In the genomic region with DNA sequence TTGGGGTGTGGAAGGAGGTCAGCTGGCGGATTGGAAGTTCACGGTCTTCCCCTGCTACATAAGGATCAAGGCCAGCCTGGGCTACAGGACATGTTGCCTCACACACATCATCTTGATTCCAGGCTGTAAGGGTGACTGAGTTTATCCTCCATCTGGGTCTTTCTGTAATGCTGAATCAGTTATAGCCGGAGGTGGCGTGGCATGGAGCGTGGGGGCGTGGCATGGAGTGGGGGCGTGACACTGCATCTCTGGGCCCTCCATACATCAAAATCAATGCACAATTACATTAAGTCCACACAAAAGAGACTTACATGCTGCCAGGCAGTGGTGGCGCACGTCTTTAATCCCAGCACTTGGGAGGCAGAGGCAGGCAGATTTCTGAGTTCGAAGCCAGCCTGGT, we compare ENCODE assay signal across 30 mouse cellular contexts. TPM values are rescaled to one million over a fixed set of nuclear protein-coding genes. Genes with fewer than 3 reads are reported as not detected.
A peak's percentile ranks its signal among the peaks of the same experiment; 100 is the strongest.
DNase-seq lines count a peak whose midpoint lies in the region; ATAC-seq and TF ChIP-seq lines count a peak whose summit lies in the region.
"Had no signal": no experiment of that assay in that cellular context is flagged by ENCODE, and none has a peak within 500 bp of the region (broad histone marks: within the 10 kb centered on the region; RNA-seq: fewer than 3 reads in every experiment).

No protein-coding gene starts in this region.

- H3K4me1 ChIP-seq in forebrain, embryonic 14.5 days (ENCODE audit: control insufficient read depth, insufficient read depth, low read length), result peaks cover 12% of the 10 kb centered on the region
- H3K4me1 ChIP-seq in forebrain, postnatal 0 days (ENCODE audit: insufficient read depth), result no peaks in the 10 kb centered on the region
- peaks cover 21% of the 10 kb centered on the region for H3K4me1 ChIP-seq in limb, embryonic 12.5 days (replicated peaks)
- H3K4me1 ChIP-seq in limb, embryonic 10.5 days, result peaks cover 24% of the 10 kb centered on the region
- peaks cover 28% of the 10 kb centered on the region for H3K4me1 ChIP-seq in embryonic facial prominence, embryonic 10.5 days
- H3K4me1 ChIP-seq: liver, embryonic 13.5 days; neural tube, embryonic 12.5 days had no signal

- DNase-seq in forebrain, embryonic 14.5 days (ENCODE audit: low spot score), result no peak
- no peak for DNase-seq in forebrain, postnatal 0 days
- no peak for DNase-seq in limb, embryonic 10.5 days (ENCODE audit: low spot score)
- DNase-seq in embryonic facial prominence, embryonic 10.5 days (ENCODE audit: low spot score), result no peak
- no peak for DNase-seq in thymus, postnatal 14 days
- DNase-seq in spleen, adult 18-20 months, result no peak
- DNase-seq: adrenal gland, postnatal 10 days; cerebellum, adult 18-20 months; cerebellum, postnatal 25 days; embryo, embryonic 11 days; kidney, adult 9 months; kidney, postnatal 14 days; liver, embryonic 13.5 days; lung, embryonic 14.5 days; midbrain, embryonic 14.5 days; right cerebral cortex, adult 18-20 months; right cerebral cortex, postnatal 4 days; thymus, adult 18-20 months; thymus, postnatal 4 days had no signal

- H3K9me3 ChIP-seq in forebrain, embryonic 14.5 days (replicated peaks; ENCODE audit: control insufficient read depth, low read length), result no peaks in the 10 kb centered on the region
- H3K9me3 ChIP-seq in forebrain, postnatal 0 days (ENCODE audit: low read length), result no peaks in the 10 kb centered on the region
- H3K9me3 ChIP-seq in limb, embryonic 12.5 days, result no peaks in the 10 kb centered on the region
- no peaks in the 10 kb centered on the region for H3K9me3 ChIP-seq in limb, embryonic 10.5 days (replicated peaks)
- H3K9me3 ChIP-seq in embryonic facial prominence, embryonic 10.5 days, result no peaks in the 10 kb centered on the region
- H3K9me3 ChIP-seq: forebrain, embryonic 10.5 days; G1E; liver, embryonic 13.5 days; neural tube, embryonic 12.5 days; stomach, embryonic 15.5 days had no signal

- TF ChIP-seq CTCF in forebrain, postnatal 0 days (IDR thresholded peaks at IDR 0.05; ENCODE audit: low read depth), result no peak

- H3K4me3 ChIP-seq in forebrain, embryonic 14.5 days (ENCODE audit: low read depth, low read length), result no peak overlapping the region
- H3K4me3 ChIP-seq in forebrain, postnatal 0 days (ENCODE audit: low read depth, low read length), result no peak overlapping the region
- no peak overlapping the region for H3K4me3 ChIP-seq in limb, embryonic 12.5 days (replicated peaks)
- no peak overlapping the region for H3K4me3 ChIP-seq in limb, embryonic 10.5 days
- no peak overlapping the region for H3K4me3 ChIP-seq in embryonic facial prominence, embryonic 10.5 days
- H3K4me3 ChIP-seq: forebrain, embryonic 10.5 days; liver, embryonic 13.5 days; megakaryocyte, embryonic 14.5 days; neural tube, embryonic 12.5 days; stomach, embryonic 15.5 days had no signal

- H3K27ac ChIP-seq in forebrain, embryonic 14.5 days (ENCODE audit: low read depth, low read length), result peak overlapping the region; percentile 59; the same call in 1 of the 2 replicates
- no peak overlapping the region for H3K27ac ChIP-seq in forebrain, postnatal 0 days (ENCODE audit: low read depth, low read length)
- H3K27ac ChIP-seq in limb, embryonic 12.5 days, result peak overlapping the region; percentile 93
- no peak overlapping the region for H3K27ac ChIP-seq in limb, embryonic 10.5 days
- H3K27ac ChIP-seq in embryonic facial prominence, embryonic 10.5 days (replicated peaks), result 0 out of 2 replicates have a peak overlapping the region, but pooled peaks have one; percentile 75
- H3K27ac ChIP-seq: forebrain, embryonic 10.5 days; hindbrain, postnatal 0 days; liver, embryonic 13.5 days; neural tube, embryonic 12.5 days; stomach, embryonic 15.5 days had no signal

- H3K4me2 ChIP-seq in forebrain, embryonic 14.5 days (ENCODE audit: low read length), result no peak overlapping the region
- H3K4me2 ChIP-seq in forebrain, postnatal 0 days (ENCODE audit: low read depth), result no peak overlapping the region
- H3K4me2 ChIP-seq in limb, embryonic 12.5 days, result no peak overlapping the region
- H3K4me2 ChIP-seq: heart, embryonic 11.5 days; liver, embryonic 13.5 days; lung, embryonic 14.5 days; neural tube, embryonic 12.5 days; stomach, embryonic 15.5 days had no signal

- WGBS in forebrain, embryonic 14.5 days, result 92% methylated on average over 10 of the region's 10 CpGs
- 90% methylated on average over 10 of the region's 10 CpGs for WGBS in forebrain, postnatal 0 days
- 94% methylated on average over 10 of the region's 10 CpGs for WGBS in limb, embryonic 12.5 days
- WGBS in limb, embryonic 10.5 days, result 95% methylated on average over 10 of the region's 10 CpGs
- WGBS in embryonic facial prominence, embryonic 10.5 days, result 92% methylated on average over 10 of the region's 10 CpGs

- no peaks in the 10 kb centered on the region for H3K36me3 ChIP-seq in forebrain, embryonic 14.5 days (ENCODE audit: control insufficient read depth, insufficient read depth, low read length)
- no peaks in the 10 kb centered on the region for H3K36me3 ChIP-seq in forebrain, postnatal 0 days (ENCODE audit: insufficient read depth)
- H3K36me3 ChIP-seq in limb, embryonic 12.5 days, result no peaks in the 10 kb centered on the region
- H3K36me3 ChIP-seq in limb, embryonic 10.5 days, result no peaks in the 10 kb centered on the region
- H3K36me3 ChIP-seq in embryonic facial prominence, embryonic 10.5 days (replicated peaks), result no peaks in the 10 kb centered on the region
- H3K36me3 ChIP-seq: forebrain, embryonic 10.5 days; G1E; liver, embryonic 13.5 days; neural tube, embryonic 12.5 days; stomach, embryonic 15.5 days had no signal

- no peak overlapping the region for H3K9ac ChIP-seq in forebrain, embryonic 14.5 days (ENCODE audit: low read length)
- no peak overlapping the region for H3K9ac ChIP-seq in forebrain, postnatal 0 days
- no peak overlapping the region for H3K9ac ChIP-seq in limb, embryonic 12.5 days (replicated peaks)
- H3K9ac ChIP-seq: liver, embryonic 13.5 days; lung, embryonic 14.5 days; neural tube, embryonic 12.5 days; stomach, embryonic 15.5 days had no signal

- ATAC-seq in forebrain, embryonic 14.5 days, result no peak
- no peak for ATAC-seq in forebrain, postnatal 0 days
- ATAC-seq in limb, embryonic 12.5 days (ENCODE audit: insufficient number of reproducible peaks, insufficient read depth, low FRiP score, low TSS enrichment, low read depth), result no peak
- ATAC-seq: activated CD4-positive, CD25-positive, alpha-beta regulatory T cell, adult 4 months; hindbrain, postnatal 0 days; intestine, embryonic 16.5 days; Patski had no signal

- no peaks in the 10 kb centered on the region for H3K27me3 ChIP-seq in forebrain, embryonic 14.5 days (replicated peaks; ENCODE audit: control insufficient read depth, insufficient read depth, low read length)
- H3K27me3 ChIP-seq in forebrain, postnatal 0 days (ENCODE audit: insufficient read depth, low read length), result no peaks in the 10 kb centered on the region
- no peaks in the 10 kb centered on the region for H3K27me3 ChIP-seq in limb, embryonic 12.5 days
- no peaks in the 10 kb centered on the region for H3K27me3 ChIP-seq in limb, embryonic 10.5 days (ENCODE audit: low read depth, poor library complexity, severe bottlenecking)
- H3K27me3 ChIP-seq in embryonic facial prominence, embryonic 10.5 days (replicated peaks; ENCODE audit: low read depth, poor library complexity, severe bottlenecking), result no peaks in the 10 kb centered on the region
- H3K27me3 ChIP-seq: neural tube, embryonic 12.5 days; Patski; stomach, embryonic 15.5 days had no signal

RNA-seq across cellular contexts. Expression of a gene that starts 12.9 kb away (rescaled TPM):
- 1.6 and 1.7 TPM in 2 replicates for polyA plus RNA-seq in forebrain, embryonic 14.5 days (2014; fragmentation: Nextera tagmentation; extraction: Ambion mirVana)
- 2.1 and 4.7 TPM in 2 replicates for total RNA-seq in forebrain, postnatal 0 days (2014; rRNA removed)
- 1.4 and 1.7 TPM in 2 replicates for polyA plus RNA-seq in forebrain, postnatal 0 days (2015; fragmentation: Nextera tagmentation; extraction: Ambion mirVana)
- 3.5 and 3.9 TPM in 2 replicates for polyA plus RNA-seq in limb, embryonic 12.5 days (2016; fragmentation: Nextera tagmentation; extraction: Ambion mirVana)
- polyA plus RNA-seq in limb, embryonic 10.5 days (2016; fragmentation: Nextera tagmentation; extraction: Ambion mirVana), result 3.1 and 3.8 TPM in 2 replicates
- 2.3 and 3.0 TPM in 2 replicates for polyA plus RNA-seq in embryonic facial prominence, embryonic 10.5 days (2016; fragmentation: Nextera tagmentation; extraction: Ambion mirVana)
- polyA plus RNA-seq: G1E had no signal

RNA-seq across cellular contexts. Expression of a gene that starts 20.3 kb away (rescaled TPM):
- 1,715 and 2,306 TPM in 2 replicates for polyA plus RNA-seq in forebrain, embryonic 14.5 days (2014; fragmentation: Nextera tagmentation; extraction: Ambion mirVana)
- 598 and 704 TPM in 2 replicates for total RNA-seq in forebrain, postnatal 0 days (2014; rRNA removed)
- polyA plus RNA-seq in forebrain, postnatal 0 days (2015; fragmentation: Nextera tagmentation; extraction: Ambion mirVana), result 2,127 and 2,602 TPM in 2 replicates
- 1,855 and 1,928 TPM in 2 replicates for polyA plus RNA-seq in limb, embryonic 12.5 days (2016; fragmentation: Nextera tagmentation; extraction: Ambion mirVana)
- 3,225 and 4,131 TPM in 2 replicates for polyA plus RNA-seq in limb, embryonic 10.5 days (2016; fragmentation: Nextera tagmentation; extraction: Ambion mirVana)
- 3,361 and 3,650 TPM in 2 replicates for polyA plus RNA-seq in embryonic facial prominence, embryonic 10.5 days (2016; fragmentation: Nextera tagmentation; extraction: Ambion mirVana)

RNA-seq across cellular contexts. Expression of a gene that starts 41.1 kb away (rescaled TPM):
- polyA plus RNA-seq in forebrain, embryonic 14.5 days (2014; fragmentation: Nextera tagmentation; extraction: Ambion mirVana), result 253 and 292 TPM in 2 replicates
- 155 and 173 TPM in 2 replicates for total RNA-seq in forebrain, postnatal 0 days (2014; rRNA removed)
- 239 and 246 TPM in 2 replicates for polyA plus RNA-seq in forebrain, postnatal 0 days (2015; fragmentation: Nextera tagmentation; extraction: Ambion mirVana)
- polyA plus RNA-seq in limb, embryonic 12.5 days (2016; fragmentation: Nextera tagmentation; extraction: Ambion mirVana), result 252 and 264 TPM in 2 replicates
- polyA plus RNA-seq in limb, embryonic 10.5 days (2016; fragmentation: Nextera tagmentation; extraction: Ambion mirVana), result 285 and 294 TPM in 2 replicates
- 284 and 291 TPM in 2 replicates for polyA plus RNA-seq in embryonic facial prominence, embryonic 10.5 days (2016; fragmentation: Nextera tagmentation; extraction: Ambion mirVana)

RNA-seq across cellular contexts. Expression of a gene that starts 43.1 kb away (rescaled TPM):
- 4.1 and 6.0 TPM in 2 replicates for polyA plus RNA-seq in forebrain, embryonic 14.5 days (2014; fragmentation: Nextera tagmentation; extraction: Ambion mirVana)
- 4.5 and 5.1 TPM in 2 replicates for total RNA-seq in forebrain, postnatal 0 days (2014; rRNA removed)
- 7.4 and 7.8 TPM in 2 replicates for polyA plus RNA-seq in forebrain, postnatal 0 days (2015; fragmentation: Nextera tagmentation; extraction: Ambion mirVana)
- polyA plus RNA-seq in limb, embryonic 12.5 days (2016; fragmentation: Nextera tagmentation; extraction: Ambion mirVana), result 9.7 and 11.1 TPM in 2 replicates
- 4.9 and 6.5 TPM in 2 replicates for polyA plus RNA-seq in limb, embryonic 10.5 days (2016; fragmentation: Nextera tagmentation; extraction: Ambion mirVana)
- polyA plus RNA-seq in embryonic facial prominence, embryonic 10.5 days (2016; fragmentation: Nextera tagmentation; extraction: Ambion mirVana), result 6.8 and 8.5 TPM in 2 replicates

RNA-seq across cellular contexts. Expression of a gene that starts 52.6 kb away (rescaled TPM):
- 32.7 TPM in 2 replicates for polyA plus RNA-seq in forebrain, embryonic 14.5 days (2014; fragmentation: Nextera tagmentation; extraction: Ambion mirVana)
- total RNA-seq in forebrain, postnatal 0 days (2014; rRNA removed), result 69.9 and 93.0 TPM in 2 replicates
- 97.1 and 121 TPM in 2 replicates for polyA plus RNA-seq in forebrain, postnatal 0 days (2015; fragmentation: Nextera tagmentation; extraction: Ambion mirVana)
- 5.5 and 8.0 TPM in 2 replicates for polyA plus RNA-seq in limb, embryonic 12.5 days (2016; fragmentation: Nextera tagmentation; extraction: Ambion mirVana)
- 4.9 and 5.8 TPM in 2 replicates for polyA plus RNA-seq in limb, embryonic 10.5 days (2016; fragmentation: Nextera tagmentation; extraction: Ambion mirVana)
- polyA plus RNA-seq in embryonic facial prominence, embryonic 10.5 days (2016; fragmentation: Nextera tagmentation; extraction: Ambion mirVana), result 8.4 and 9.6 TPM in 2 replicates

Comparison
In these comparisons a context has a peak if more than half of its experiments do, and no peak if none do; other contexts are left out.
1. H3K27ac ChIP-seq: peak in forebrain, embryonic 14.5 days (single experiment), limb, embryonic 12.5 days (single experiment) and embryonic facial prominence, embryonic 10.5 days (single experiment); none in forebrain, postnatal 0 days (single experiment) and limb, embryonic 10.5 days (single experiment).